Mouse (Mus musculus): ENCODE data around the gene Tedc2.
A peak's percentile ranks its signal among the peaks of the same experiment; 100 is the strongest.

Gene Tedc2

GRCm38 (mm10) chr17:24220435-24221411 lies at the start of gene Tedc2:
TSS of gene Tedc2 (minus strand) at chr17:24220851.
- DNase-seq (ENCODE audit: low read depth, low spot score): peak; percentile 97

DNA sequence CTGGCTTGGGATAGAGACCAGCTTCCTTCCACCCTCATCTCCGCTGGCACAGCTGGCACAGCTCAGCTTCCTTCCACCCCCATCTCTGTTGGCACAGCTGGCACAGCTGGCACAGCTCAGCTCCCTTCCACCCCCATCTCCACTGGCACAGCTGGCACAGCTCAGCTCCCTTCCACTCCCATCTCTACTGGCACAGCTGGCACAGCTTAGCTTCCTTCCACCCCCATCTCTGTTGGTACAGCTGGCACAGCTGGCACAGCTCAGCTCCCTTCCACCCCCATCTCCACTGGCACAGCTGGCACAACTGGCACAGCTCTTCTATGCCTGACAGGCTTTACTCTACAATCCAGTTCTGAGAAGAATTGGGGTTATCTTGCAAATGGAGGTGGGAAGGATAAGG lies 46.5 kb upstream of the Tedc2 start:
- no peak for DNase-seq (ENCODE audit: low read depth, low spot score)

DNA sequence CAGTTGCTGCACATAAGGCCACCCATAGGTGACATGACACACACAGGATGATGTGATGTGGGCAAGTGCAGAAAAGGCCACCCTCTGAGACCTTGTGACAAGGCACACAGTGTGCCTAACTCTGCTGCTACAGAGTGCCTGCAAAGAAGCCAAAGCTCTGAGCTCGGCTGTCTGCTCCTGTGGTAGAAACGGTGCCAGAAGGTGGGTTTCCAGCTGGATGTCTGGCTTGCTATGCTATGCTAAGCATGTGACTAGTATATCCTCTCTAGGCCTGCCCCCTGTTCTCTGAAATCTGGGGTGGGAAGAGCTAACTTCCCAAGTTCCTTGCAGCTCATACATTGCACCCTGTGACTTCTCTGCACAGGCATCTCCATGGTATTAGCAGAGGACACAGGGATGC lies 44.1 kb upstream of the Tedc2 start:
- no peak for DNase-seq (ENCODE audit: low read depth, low spot score)

DNA sequence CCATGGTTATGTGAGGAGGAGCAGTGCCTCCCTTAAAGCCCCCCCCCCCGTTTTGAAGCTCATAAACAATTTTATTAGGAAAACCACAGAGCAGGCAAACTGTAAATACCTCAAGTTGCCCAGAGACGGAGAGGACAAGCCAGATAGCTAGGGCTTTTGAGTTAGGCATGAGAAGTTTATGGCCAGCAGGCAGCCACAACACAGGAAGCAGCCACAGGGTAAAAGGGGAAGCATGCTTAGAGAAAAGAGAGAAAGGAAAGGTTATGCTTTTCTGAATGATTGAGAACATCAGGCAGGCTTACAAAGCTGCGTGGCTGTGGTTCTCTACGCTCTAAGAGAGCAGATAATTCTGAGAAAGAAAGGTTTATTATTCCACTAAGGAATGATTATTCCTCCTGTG lies 39.9 kb upstream of the Tedc2 start:
- no peak for DNase-seq (ENCODE audit: low read depth, low spot score)

DNA sequence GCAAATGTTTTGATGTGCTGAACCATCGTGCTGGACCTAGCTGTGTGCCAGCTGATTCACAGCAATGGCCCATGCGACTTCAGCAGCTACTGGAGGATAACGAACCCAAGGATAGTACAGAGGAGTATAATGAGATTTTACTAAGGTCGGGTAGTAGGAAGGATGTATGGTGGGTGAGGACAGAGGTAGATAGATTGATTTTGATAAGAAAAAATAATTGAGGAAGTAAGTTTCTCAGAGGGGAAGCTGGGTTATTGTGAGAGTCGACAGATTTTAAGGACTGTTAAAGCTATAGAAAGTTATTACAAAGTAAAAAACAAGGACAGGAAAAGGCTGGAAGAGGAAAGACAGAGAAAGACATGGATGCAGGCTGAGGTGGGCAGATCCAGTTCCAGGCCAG lies 39.1 kb upstream of the Tedc2 start:
- DNase-seq (ENCODE audit: low read depth, low spot score): no peak

GRCm38 (mm10) chr17:24258981-24259380 lies 38.3 kb upstream of the Tedc2 start:
- no peak for DNase-seq (ENCODE audit: low read depth, low spot score)

DNA sequence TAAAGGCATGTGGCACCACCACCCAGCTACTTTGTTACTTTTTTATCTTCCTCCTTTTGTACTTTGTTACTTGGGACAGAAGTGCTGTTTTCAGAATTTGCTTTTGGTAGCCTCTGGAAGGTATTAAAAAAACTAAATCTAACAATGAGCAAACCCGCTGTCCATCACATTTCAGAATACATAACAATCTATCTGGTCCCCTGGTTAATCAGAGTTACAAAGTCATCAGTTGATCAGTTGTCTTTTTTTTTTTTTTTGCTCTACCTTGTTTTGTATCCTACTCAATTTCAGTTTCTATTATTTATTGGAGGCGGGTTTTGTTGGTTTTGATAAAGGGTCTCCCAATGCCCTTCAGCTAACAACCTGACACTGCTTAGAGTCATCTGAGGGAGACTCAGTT lies 31.7 kb upstream of the Tedc2 start:
- DNase-seq (ENCODE audit: low read depth, low spot score): no peak

GRCm38 (mm10) chr17:24251320-24252069 lies 30.8 kb upstream of the Tedc2 start, which contains the start of gene Ccnf:
TSS of gene Ccnf (minus strand) at chr17:24251484.
- DNase-seq (ENCODE audit: low read depth, low spot score): peak; percentile 99

DNA sequence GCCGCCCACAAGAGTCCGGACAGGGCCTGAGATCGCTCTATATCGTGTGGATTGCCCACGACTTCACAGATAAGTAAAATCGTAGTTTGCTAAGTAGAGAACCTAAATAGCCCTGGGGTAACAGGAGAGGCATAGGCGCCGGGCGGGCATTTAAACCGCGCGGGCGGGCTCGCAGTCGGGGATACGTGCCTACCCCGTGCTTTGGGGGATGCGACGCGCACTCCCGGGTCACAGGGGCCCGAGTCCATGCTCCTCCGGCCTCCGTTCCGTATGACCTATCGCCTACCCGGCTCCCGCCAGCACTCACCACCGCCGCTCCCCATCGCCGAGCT lies 30.3 kb upstream of the Tedc2 start:
- DNase-seq (ENCODE audit: low read depth, low spot score): no peak

DNA sequence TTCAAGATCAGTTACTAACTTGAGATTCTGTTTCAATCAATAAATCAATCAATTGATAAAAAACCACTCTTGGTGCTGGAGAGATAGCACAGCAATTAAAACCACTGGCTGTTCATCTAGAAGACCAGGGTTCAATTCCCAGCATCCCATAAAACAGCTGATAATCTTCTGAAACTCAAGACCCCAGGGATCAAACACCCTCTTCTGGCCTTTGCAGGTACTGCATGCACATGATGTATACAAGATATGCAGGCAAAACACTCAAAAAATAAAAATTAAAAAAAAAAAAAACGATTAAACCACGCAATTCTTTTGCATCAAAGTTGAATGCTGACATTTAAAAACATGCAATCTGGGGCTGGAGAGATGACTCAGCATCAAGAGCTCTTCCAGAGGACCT lies 28.0 kb upstream of the Tedc2 start:
- DNase-seq (ENCODE audit: low read depth, low spot score): peak; percentile 34

DNA sequence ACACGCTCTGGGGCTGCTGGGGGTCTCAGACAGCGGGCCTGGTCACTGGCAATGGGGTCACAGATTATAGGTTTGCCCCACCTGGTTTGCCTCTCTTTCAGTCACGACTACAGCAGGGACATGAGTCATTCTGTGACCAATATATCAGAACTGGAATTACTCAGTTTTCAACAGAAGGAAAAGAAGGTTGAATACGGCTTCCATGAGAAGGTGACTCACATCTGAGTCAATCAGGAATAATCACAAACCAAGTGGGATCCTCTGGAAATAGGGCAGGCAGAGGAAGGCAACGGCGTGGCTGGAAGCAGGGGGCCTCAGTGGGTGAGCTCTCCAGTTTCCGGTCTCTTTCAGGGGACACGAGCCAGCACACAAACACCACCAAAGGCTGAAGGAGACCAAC lies 23.4 kb upstream of the Tedc2 start:
- DNase-seq (ENCODE audit: low read depth, low spot score): no peak

GRCm38 (mm10) chr17:24243311-24243969 lies 22.8 kb upstream of the Tedc2 start:
- DNase-seq (ENCODE audit: low read depth, low spot score): peak; percentile 48

- no peak for DNase-seq (ENCODE audit: low read depth, low spot score)
Measured at GRCm38 (mm10) chr17:24236921-24237320, 16.3 kb upstream of the Tedc2 start.

GRCm38 (mm10) chr17:24236479-24236878 lies 15.8 kb upstream of the Tedc2 start:
- DNase-seq (ENCODE audit: low read depth, low spot score): no peak

- DNase-seq (ENCODE audit: low read depth, low spot score): no peak
Measured at GRCm38 (mm10) chr17:24227941-24228340, 7.3 kb upstream of the Tedc2 start.

DNA sequence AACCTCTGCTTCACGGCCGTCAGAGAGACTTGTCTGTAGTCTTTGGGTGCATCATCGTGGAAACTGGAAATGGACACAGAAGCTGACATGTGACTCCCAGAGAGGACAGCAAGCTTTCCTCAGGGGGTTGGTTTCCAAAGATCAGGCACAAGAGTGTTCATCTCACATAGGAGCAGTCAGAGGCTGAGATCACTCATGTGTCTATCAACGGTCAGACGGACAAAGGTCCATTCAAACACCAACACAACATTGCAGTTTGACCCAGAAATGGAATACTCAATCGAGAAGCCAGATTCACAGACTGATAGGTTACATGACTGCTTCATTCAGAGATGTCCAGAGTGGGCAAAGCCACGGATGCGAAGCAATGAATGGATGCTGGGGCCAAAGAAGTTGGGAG lies 6.1 kb upstream of the Tedc2 start:
- DNase-seq (ENCODE audit: low read depth, low spot score): no peak

DNA sequence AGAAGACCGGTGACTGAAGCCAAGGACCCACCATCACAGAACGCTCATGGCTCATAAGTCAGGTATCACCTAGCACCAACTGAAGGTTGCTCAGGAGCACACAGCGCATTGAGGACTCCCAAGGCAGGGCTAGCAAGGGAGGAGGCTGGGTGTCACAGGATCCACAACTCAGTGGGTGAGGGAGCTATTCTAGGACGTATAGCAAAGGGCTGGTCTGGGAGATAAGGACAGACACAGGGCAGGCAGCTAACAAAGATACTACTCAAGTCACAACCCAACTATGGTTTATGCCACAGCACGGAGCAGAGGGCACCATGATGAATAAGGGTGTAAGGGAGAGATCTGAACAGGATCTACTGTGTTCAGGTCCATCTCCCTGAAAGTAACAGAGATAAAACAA lies 5.2 kb upstream of the Tedc2 start:
- no peak for DNase-seq (ENCODE audit: low read depth, low spot score)

DNA sequence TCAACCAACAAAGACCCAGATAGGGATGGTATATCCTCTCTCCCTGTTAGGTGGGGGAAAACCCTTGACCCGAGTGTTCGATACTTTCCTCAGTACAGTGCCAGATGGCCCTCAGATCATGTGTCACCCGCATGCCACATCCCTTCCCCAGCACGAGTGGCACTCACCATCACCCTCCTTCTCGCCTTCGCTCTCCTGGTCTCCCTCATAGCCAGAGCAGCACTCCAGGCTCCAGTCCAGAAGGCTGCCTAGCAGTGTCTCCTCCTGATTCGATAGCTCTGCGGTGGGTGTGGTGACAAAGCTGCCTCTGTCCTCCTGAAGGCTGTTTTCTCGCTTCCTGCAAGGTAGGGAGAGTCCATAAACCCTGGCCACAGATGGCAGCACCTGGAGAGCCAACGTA lies 4.1 kb upstream of the Tedc2 start:
- no peak for DNase-seq (ENCODE audit: low read depth, low spot score)

DNA sequence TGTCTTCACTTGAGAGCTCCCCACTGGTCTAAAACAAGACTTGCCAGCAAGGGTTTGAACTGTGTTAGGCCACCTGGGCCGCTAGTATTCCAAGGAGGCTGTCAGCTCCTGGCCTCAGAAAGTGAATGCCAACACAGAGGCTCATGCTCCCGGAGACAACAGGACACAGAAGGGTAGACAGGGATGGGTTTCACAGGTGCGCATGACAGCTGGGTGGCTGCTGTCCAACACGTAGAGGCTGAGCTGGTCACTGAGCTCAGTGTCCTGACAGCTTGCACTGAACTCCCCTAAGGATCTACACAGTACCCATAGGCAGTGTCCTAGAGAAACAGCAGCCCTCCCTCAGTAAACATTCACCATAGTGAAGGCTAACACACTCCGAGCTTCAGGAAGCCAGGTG lies 2.9 kb upstream of the Tedc2 start:
- no peak for DNase-seq (ENCODE audit: low read depth, low spot score)

GRCm38 (mm10) chr17:24222653-24223052 lies 2.0 kb upstream of the Tedc2 start:
- no peak for DNase-seq (ENCODE audit: low read depth, low spot score)

- DNase-seq (ENCODE audit: low read depth, low spot score): no peak
Measured at GRCm38 (mm10) chr17:24216836-24217235, 3.8 kb downstream of the Tedc2 start.

GRCm38 (mm10) chr17:24213186-24213585 lies 7.5 kb downstream of the Tedc2 start:
- DNase-seq (ENCODE audit: low read depth, low spot score): no peak
